Comparison of ENCODE assay signal across 8 mouse cellular contexts in genomic region chr4:150371580-150372380, GRCm38 (mm10).
DNase-seq lines count a peak whose midpoint lies in the region; ATAC-seq lines count a peak whose summit lies in the region.

No protein-coding gene starts in this region.

- H3K9me3 ChIP-seq in forebrain, embryonic 13.5 days (replicated peaks): no peaks in the 10 kb centered on the region
- H3K9me3 ChIP-seq in neural tube, embryonic 14.5 days (ENCODE audit: control insufficient read depth, low read length): no peaks in the 10 kb centered on the region

- no peaks in the 10 kb centered on the region for H3K27me3 ChIP-seq in forebrain, embryonic 13.5 days
- no peaks in the 10 kb centered on the region for H3K27me3 ChIP-seq in neural tube, embryonic 14.5 days (ENCODE audit: control insufficient read depth, insufficient read depth, low read length)

- H3K4me1 ChIP-seq in forebrain, embryonic 13.5 days: peaks cover 73% of the 10 kb centered on the region
- H3K4me1 ChIP-seq in neural tube, embryonic 14.5 days (ENCODE audit: control insufficient read depth, insufficient read depth, low read length): peaks cover 65% of the 10 kb centered on the region

- WGBS in forebrain, embryonic 13.5 days: under 1% methylated on average over 57 of the region's 58 CpGs
- under 1% methylated on average over 58 of the region's 58 CpGs for WGBS in neural tube, embryonic 14.5 days

- ATAC-seq in forebrain, embryonic 13.5 days: peak; percentile 89
- ATAC-seq in neural tube, embryonic 14.5 days (ENCODE audit: low read depth): peak; percentile 78

- H3K4me2 ChIP-seq in forebrain, embryonic 13.5 days: peak overlapping the region; percentile 92
- peak overlapping the region; percentile 97 for H3K4me2 ChIP-seq in neural tube, embryonic 14.5 days (ENCODE audit: low read depth, low read length)

- H3K27ac ChIP-seq in forebrain, embryonic 13.5 days: peak overlapping the region; percentile 92
- H3K27ac ChIP-seq in neural tube, embryonic 14.5 days (ENCODE audit: low read depth, low read length): peak overlapping the region; percentile 94

- DNase-seq in ES-CJ7 (ENCODE audit: low read depth, low spot score): peak; percentile 58
- peak; percentile 57 for DNase-seq in c-Kit-positive CD71-positive TER-119-negative erythroid progenitor cells, embryonic 14.5 days (ENCODE audit: low read depth)
- peak; percentile 90 for DNase-seq in heart, postnatal 10 days
- DNase-seq in kidney, postnatal 4 days: peak; percentile 87 to 92
- DNase-seq in lung, adult 18-20 months: peak; percentile 73 to 78
- DNase-seq in testis, postnatal 10 days (ENCODE audit: low spot score): peak; percentile 82

- H3K4me3 ChIP-seq in forebrain, embryonic 13.5 days: peak overlapping the region; percentile 62
- H3K4me3 ChIP-seq in neural tube, embryonic 14.5 days (ENCODE audit: low read depth, low read length): peak overlapping the region; percentile 54

- intact Hi-C loops in heart, postnatal 10 days (cut with DNase I): loop anchor here (2.0 kb wide), 1 partner anchor 75 kb away; no protein-coding TSS in a partner anchor

- no peaks in the 10 kb centered on the region for H3K36me3 ChIP-seq in forebrain, embryonic 13.5 days (ENCODE audit: poor library complexity, severe bottlenecking)
- H3K36me3 ChIP-seq in neural tube, embryonic 14.5 days (ENCODE audit: control insufficient read depth, insufficient read depth, low read length): no peaks in the 10 kb centered on the region

- H3K9ac ChIP-seq in forebrain, embryonic 13.5 days: peak overlapping the region; percentile 91
- H3K9ac ChIP-seq in neural tube, embryonic 14.5 days (replicated peaks; ENCODE audit: low read depth, low read length): peak overlapping the region; percentile 82

Comparison
In these comparisons a context has a peak if more than half of its experiments do, and no peak if none do; other contexts are left out.
1. Peak in every context shown above with its lines: DNase-seq, ATAC-seq, H3K4me3 ChIP-seq and H3K27ac ChIP-seq.